Mouse (Mus musculus): ENCODE measurements around the gene Crygd. TPM values are rescaled to one million over a fixed set of nuclear protein-coding genes. Genes with fewer than 3 reads are reported as not detected.

Crygd gene
- total RNA-seq, 2 experiments from 2014 or later = not detected

DNA sequence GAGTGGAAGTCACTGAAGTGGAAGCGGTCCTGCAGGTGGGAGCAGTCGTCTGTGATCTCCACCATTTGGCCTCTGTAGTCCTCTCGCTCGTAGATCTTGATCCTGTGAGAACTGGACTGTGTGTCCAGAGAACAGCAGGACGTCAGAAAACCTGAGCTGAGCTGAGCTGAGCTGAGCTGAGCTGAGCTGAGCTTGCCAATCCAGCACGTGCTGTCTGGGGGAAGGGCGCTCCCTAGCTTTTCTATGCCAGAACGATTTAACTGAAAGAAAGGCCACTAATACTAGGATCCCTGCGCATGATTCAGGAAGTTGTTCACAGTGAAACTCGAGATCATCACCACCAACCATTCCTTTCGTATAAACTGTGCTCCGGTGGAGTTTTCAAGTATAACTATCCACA is 14.5 kb downstream of the Crygd start:
- intact Hi-C loops (cut with DNase I) = no loop called here
- DNase-seq (ENCODE audit: low spot score in 2 of 2) = peak; percentile 35 to 52

DNA sequence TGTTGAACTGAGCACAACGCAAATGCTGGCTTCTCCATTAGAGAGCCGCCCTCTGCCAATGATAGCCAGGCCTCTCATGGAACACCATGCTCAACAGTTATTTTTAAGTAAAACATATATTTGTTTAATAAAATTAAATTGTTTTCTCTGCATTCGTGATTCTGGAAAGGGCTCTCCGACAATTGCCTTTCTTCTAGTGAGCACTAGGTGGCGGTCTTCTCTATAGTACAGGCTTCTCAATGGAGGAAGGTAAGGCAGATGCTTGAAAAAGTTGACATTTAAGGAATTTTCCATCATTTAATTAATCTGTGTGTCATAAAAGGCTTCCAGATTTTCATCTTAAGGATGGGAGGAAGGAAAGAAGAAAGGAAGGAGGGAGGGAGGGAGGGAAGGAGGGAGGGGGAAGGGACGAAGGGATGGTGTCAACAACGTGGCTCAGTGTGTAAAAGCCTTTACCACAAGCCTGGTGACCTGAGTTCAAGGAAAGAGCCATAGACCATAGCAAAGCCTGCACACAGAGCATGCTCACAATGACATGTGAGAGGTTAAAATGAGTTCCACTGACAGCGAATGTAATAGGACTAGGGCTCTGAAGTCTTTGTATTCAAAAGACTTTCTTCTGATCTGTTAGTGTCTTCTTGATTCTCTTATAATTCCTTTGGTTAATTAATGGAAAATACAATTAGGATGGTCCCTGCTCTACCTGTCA is 16.7 kb downstream of the Crygd start:
- intact Hi-C loops (cut with DNase I) = loop anchor here (2.0 kb wide), 2 partner anchors 28 to 132 kb away; no protein-coding TSS in a partner anchor
- peak; percentile 51 to 54 for DNase-seq (ENCODE audit: low spot score in 2 of 2)

DNA sequence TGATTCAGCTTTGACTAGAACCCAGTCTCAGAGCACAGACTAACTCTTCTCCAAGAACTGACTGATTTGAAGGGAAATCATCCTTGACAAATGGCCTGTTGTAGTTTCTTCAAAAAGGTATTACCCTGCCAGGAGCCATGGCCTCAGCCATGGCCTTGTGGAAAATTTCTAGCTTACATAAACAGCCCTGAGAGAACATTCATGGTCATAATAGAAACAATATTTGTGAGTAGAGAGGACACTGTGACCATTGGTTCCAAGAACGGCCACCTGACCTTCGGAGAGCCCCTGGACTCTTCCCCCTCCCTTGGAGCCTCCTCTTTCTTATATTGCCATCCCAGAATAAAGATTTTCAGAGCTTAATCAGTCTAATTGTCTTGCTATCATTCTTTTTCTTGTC is 19.8 kb downstream of the Crygd start:
- intact Hi-C loops (cut with DNase I) = no loop called here
- no peak for DNase-seq (ENCODE audit: low spot score in 2 of 2)

DNA sequence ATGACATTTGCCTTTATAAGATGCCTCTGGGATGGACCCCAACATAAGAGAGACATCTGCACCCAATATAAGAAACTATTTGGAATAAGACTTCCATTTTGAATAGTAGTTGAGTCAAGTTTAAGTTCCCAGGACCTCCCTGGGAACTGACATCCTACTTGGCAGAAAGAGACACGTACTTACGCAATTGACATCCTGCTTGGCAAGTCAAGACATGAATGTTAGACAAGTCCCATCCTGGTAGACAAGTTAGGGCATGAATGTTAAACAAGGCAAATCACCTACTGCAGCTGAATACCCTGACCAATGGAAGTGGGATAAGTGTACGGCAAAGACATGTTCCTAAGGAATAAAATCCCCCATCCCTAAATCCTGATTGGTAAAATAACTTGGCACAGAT is 21.4 kb downstream of the Crygd start:
- DNase-seq (ENCODE audit: low spot score in 2 of 2) = no peak
- intact Hi-C loops (cut with DNase I) = no loop called here

DNA sequence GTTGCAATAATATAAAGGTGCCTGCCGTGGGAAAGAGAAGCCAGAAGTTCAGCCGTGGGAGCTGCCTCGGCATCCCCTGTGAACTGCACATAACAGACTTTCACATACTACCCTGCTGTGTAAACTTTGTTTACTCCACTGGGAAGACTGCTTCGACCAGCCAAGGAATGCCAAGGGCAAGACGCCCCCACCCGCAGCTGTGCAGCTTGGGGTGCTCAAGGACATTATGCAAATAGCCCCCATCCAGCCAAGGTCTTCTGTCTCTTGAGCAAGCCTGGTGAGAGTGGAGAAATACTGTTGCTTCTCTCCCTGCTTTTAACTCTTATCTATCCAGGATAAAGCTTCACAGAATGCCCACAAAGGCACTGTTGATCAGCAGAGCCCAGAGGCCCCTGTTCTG is 22.4 kb downstream of the Crygd start:
- DNase-seq (ENCODE audit: low spot score in 2 of 2) = no peak

DNA sequence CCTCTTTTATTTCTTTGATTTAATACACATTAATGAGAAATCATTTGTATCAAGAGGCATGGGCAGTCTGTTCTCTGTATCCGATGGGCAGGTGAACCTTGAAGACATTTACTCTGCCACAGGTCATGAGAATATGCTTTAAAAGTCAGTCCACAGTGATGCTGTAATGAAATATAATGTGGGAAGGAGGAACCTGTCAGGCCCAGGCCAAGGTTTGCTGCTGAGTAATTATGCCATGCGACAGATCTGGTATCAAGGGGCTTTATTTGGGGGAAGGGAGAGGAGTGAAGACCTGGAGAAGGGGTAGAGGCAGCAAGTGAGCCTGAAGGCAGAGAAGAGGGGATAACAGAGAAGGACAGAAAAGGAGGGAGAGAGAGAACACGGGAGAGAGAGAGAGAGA is 23.6 kb downstream of the Crygd start:
- intact Hi-C loops (cut with DNase I) = no loop called here
- DNase-seq (ENCODE audit: low spot score in 2 of 2) = no peak

More for the DNA sequence above, 22.4 kb downstream of the Crygd start:
- intact Hi-C loops (cut with DNase I) = no loop called here

DNA sequence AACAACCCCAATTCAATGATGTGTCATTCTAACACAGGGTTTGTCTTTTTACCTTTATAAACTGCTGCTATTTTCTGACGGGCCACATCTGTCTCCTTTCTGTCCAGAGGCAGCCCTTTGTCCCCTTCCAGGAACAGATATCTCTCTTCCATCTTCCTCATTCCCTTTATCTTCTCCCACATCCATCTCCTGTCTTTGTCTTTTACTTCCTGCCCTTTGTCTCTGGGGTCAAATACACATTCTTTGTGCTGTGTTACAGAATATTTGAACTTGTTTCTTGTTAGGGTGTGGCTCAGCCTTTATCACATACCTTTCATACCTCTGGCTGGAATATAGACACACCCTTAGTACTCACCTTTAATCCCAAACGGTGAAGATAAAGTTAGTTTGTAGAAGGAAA is 25.7 kb downstream of the Crygd start:
- intact Hi-C loops (cut with DNase I) = no loop called here
- DNase-seq (ENCODE audit: low spot score in 2 of 2) = no peak

DNA sequence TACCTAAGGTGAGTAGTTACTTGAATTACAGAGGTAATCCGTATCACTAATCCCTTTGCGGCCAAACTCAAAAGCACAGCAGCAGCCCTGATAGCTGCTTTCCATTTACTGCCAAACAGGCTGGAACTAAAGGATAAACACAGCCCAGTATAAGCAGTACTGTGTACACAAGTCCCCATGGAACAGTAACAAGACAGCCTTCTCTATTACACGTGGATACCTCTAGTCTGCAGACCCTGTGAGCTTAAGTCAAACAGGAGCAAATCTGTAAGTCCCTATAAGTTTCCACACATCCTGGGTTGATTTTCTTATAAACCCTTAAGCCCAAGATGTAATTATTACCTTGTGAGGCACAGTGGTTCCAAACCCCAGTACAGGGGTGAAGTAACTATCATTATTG is 27.7 kb downstream of the Crygd start:
- intact Hi-C loops (cut with DNase I) = no loop called here
- DNase-seq (ENCODE audit: low spot score in 2 of 2) = no peak

DNA sequence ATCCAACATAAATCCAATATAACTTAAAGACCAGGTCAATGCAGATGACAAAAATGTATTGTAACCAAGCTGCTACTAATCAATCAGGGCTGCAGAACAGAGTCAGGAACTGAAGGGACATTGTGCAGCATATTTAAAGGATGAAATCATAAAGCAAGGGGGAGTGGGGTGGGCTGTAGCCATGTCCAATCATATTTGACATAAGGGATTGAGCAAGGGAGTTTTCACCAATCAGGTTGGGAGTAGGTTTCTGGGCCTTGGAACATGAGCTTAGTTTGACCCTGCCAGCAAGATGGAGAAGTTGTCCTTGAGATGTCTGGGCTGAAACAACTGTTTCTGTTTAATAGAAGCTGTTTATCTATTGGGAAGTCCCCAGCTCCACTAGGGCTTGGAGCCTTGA is 30.6 kb downstream of the Crygd start, which contains the start of gene Akr1cl:
Gene Akr1cl (minus strand): TSS at position 119 of the 400 bp plus-strand sequence.
- no peak for DNase-seq (ENCODE audit: low spot score in 2 of 2)
- intact Hi-C loops (cut with DNase I) = no loop called here

DNA sequence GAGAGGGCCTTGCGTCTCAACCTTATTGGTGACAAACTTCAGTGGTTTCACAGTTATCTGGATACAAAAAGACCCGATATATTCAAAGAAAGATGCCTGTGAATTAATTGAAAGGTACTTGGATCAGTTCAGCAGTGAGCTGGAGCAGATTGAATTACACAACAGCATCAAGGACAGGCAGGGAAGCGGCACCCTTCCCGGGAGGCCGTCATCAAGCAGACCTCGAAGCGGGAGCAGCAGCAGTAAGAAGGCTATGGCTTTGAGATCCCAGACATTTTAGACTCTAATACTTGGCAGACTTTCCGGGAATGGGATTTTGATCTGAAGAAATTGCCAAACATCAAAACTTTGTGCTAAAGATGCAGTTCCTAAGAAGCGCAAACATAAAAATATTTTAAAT is 35.0 kb downstream of the Crygd start:
- no peak for DNase-seq (ENCODE audit: low spot score in 2 of 2)
- intact Hi-C loops (cut with DNase I) = no loop called here

DNA sequence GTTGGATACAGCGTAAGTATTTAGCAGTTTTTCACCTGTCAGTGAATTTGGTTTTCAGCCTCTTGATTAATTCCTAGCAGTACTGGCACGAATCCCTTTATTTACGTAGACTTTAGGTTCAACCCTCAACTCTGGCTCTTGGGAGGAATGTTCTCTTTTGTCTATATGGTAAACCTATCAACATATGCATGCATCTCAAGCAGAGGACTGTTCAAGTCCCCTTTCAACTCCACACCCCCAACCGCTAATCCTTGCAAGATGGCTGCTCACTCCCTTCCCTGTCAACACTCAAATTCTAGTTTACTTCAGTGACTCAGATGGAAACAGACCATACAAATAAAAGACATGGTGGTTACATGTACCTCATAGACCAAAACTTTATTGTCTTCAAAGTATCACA is 50.5 kb downstream of the Crygd start:
- intact Hi-C loops (cut with DNase I) = loop anchor here (10.0 kb wide), 1 partner anchor 1358 kb away; no protein-coding TSS in a partner anchor
- DNase-seq (ENCODE audit: low spot score in 2 of 2) = no peak

Other genes starting within 250 kb of the Crygd start
- 10 to 100 TPM; 32.9 to 37.9 TPM for gene Plekhm3, start 106.6 kb downstream of the Crygd start, total RNA-seq (2021)
- gene Akr1cl, start 30.7 kb downstream of the Crygd start, total RNA-seq (2021) = not detected
- not detected for gene Cryge, start 12.3 kb downstream of the Crygd start, total RNA-seq (2021)
- gene Crygc, start 10.2 kb upstream of the Crygd start, total RNA-seq (2021) = not detected
- not detected for gene Crygb, start 18.8 kb upstream of the Crygd start, total RNA-seq (2021)
- gene Cryga, start 39.9 kb upstream of the Crygd start, total RNA-seq (2021) = under 1 TPM in 1 of 2 experiments, not detected in 1; 0.57 TPM
- gene Gm28845, start 56.1 kb upstream of the Crygd start, total RNA-seq (2021) = under 1 TPM in 1 of 2 experiments, not detected in 1; 0.69 TPM
- gene D630023F18Rik, start 59.8 kb upstream of the Crygd start, total RNA-seq (2021) = 1 to 10 TPM; 5.3 to 8.7 TPM
- gene Idh1, start 123.0 kb upstream of the Crygd start, total RNA-seq (2021) = 10 to 100 TPM; 44.0 to 44.2 TPM
- gene Pikfyve, start 123.2 kb upstream of the Crygd start, total RNA-seq (2021) = 10 to 100 TPM; 45.2 to 47.3 TPM
- 1 to 10 TPM; 2.0 to 2.7 TPM for gene Pth2r, start 218.6 kb upstream of the Crygd start, total RNA-seq (2021)

All from left cerebral cortex, postnatal 25 days (tissue).